Mouse (Mus musculus): ENCODE data around the gene Rsbn1.

DNA sequence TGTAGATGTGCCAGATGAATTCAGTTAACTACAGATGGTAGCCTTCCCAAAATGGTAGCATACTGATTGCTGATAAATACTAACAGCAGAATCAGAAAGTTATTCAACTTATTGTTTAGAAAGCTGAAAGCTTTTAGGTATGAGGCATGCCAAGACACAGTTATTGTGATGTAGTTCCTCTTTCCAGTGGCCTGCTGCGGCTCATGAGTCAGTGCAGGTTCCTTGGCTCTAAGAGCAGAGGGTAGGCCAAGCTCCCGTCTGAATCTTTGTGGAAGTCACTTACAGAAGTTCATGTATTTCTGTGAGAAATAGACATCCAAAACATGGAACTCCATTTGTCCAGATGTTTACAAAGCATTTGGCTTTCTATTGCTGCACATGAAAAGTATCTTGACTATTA, 98.1 kb downstream of the Rsbn1 start:
- TF ChIP-seq CTCF (IDR thresholded peaks at IDR 0.05; ENCODE audit: low read depth), result no peak
- no peak for TF ChIP-seq EP300 (optimal IDR thresholded peaks at IDR 0.05)
